Mouse (Mus musculus) B cell, adult 2 months (primary cell): ENCODE results near the gene Psmc3ip.
A peak's percentile ranks its signal among the peaks of the same experiment; 100 is the strongest.

Experiments
- DNase-seq, 2 experiments: peaks; one replicate each; pipeline ENCODE4 v3.0.0; 2022

Gene Psmc3ip

DNA sequence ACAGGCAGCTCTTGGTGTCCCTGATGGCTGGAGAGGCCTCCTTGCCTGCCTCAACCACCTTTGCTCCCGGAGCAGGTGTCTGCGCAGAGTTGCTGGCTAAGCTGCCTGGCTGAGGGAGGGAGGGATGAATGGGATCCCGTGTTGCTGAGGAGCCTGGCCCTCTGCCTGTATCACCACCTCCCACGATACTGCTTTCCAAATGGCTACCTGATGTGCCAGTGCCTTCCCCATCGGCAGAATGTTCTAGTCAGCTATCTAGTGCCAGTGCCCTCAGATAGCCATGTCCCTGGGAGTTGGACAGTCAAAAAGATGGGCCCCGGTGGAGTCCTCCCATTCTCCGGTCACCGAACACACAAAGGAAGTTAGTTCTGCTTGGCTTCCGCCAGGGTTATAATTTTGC, 44.9 kb downstream of the Psmc3ip start:
- DNase-seq: no peak

DNA sequence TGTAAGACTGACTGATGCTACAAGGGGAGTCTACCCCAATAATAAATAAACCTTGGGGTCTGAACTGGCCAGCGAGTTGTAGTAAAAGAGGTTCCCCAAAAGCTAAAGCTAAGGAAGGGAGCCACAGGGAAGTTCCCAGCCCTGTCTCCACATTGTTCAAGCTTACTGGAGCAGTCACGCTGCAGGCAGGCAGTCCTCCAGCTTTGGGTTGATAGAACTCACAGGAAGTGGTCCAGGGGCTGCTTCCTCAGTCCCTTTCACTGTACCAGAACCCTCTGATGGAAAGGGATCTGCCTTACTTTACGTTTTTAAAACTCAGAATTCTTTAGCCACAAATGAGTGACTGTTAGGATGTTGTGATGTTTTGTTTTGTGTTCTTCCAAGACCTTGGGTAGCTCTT, 47.7 kb downstream of the Psmc3ip start:
- DNase-seq: no peak

DNA sequence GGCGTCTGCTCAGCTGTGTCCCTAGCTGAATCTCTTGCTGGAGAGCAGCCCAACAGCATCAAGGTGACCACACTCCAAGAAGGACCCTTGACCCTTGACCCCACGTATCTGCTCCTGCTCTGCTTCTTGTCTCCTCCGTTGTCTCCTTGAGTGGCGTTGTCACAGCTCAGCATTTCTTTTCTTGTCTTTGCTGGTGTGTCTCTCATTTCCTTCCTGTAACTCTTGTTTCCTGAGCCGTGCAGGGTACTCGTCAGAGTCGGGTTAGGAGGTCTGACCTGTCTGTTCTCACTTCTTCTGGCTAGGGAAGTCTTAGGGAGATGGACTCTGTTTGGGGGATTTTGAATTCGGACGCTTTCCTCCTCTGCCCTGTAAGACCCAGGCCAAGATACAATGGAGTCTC, 48.8 kb downstream of the Psmc3ip start:
- peak; percentile 28 to 32 for DNase-seq

DNA sequence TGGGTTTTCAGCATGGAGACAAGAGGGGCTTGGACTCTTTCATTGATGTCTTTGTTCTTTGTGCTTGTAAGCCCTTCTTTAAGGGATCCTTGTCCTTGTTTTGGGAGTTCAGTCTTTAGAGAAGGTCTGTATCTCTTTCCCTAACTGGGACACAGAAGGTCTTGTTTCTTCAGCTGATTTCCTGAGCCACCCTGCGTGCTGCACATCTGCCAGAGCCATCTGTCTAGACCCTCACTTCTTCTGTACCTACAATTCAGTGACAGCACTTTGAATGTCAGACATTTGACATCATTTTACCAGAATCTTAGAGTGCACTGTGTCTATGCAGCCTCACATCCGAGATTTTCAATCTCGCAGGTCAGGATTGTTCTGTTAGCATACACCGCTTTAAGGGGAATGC, 49.4 kb downstream of the Psmc3ip start:
- no peak for DNase-seq
